Mouse (Mus musculus) forelimb bud, embryonic 11.5 days (tissue): ENCODE results near the gene Ubr1.
"Not testable (repeated sequence)": the region's sequence is repeated elsewhere in the genome, so short reads cannot be mapped to it uniquely, and the experiment has no call there.

Experiments
- DNase-seq: peaks from one replicate; pipeline ENCODE4 v3.0.0-alpha.2; 2012; ENCODE audit warnings: low read depth, low spot score

The Ubr1 gene

DNA sequence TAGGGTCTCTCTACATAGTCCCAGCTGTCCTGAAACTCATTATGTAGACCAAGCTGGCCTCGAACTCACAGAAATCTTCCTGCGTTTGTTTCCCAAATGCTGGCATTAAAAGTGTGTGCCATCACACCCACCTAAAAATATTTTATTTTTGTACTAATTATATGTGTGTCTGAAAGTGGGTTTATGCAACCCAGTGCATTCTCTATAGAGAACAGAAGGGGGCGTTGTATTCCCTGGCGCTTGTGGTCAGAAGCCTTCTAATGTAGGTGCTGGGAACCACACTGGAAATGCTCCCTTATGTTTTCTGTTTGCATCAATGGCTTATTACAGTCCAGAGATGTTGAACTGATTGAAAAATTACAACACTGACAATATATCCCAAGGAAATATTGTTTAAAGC, 5.8 kb upstream of the Ubr1 start:
- DNase-seq, result no peak

DNA sequence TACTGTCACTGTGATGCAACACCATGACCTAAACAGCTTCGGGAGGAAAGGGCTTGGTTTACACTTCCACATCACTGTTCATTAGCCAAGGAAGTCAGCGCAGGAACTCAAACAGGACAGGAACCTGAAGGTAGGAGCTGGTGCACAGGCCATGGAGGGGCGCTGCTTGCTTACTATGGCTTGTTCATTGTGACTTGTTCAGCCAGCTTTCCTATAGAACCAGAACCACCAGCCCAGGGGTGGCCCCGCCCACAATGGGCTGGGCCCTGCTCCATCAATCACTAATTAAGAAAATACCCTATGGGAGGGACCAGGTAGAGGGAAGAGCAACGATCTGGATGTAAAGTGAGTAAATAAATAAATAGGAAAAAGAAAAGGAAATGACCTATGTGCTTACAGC, 2.4 kb upstream of the Ubr1 start:
- DNase-seq, result no peak

DNA sequence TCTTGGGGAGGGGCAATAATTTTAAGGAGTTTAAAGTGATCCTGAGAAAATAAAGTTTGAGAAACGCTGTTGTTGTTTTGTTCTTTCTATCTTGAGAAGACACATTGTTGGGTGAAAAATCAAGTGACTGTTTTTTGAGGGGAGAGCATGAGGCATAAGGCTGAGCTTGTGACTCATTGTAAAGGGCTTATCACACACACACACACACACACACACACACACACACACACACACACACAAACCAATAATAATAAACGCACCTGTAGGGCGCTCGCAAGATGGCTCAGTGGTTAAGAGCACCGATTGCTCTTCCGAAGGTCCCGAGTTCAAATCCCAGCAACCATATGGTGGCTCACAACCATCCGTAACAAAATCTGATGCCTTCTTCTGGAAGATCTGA, 1.7 kb upstream of the Ubr1 start:
- not testable (repeated sequence) for DNase-seq

DNA sequence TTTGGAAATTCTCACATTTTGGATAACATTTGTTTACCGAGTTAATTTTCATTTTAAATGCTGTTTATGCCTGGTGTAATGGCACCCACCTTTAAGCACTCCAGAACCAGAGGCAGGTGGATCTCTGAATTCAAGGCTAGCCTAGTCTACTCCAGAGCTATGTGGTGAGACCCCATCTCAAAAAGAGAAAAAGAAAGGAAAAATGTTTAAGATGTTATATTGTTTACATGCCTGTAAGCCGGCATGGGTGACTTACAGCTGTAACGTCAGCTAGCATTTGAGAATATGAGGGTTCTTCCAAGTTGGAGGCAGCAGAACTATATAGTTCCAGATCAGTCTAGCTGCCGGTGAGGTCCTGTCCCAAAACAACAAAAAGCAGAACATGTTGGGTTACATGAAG, 1.3 kb upstream of the Ubr1 start:
- DNase-seq, result no peak

DNA sequence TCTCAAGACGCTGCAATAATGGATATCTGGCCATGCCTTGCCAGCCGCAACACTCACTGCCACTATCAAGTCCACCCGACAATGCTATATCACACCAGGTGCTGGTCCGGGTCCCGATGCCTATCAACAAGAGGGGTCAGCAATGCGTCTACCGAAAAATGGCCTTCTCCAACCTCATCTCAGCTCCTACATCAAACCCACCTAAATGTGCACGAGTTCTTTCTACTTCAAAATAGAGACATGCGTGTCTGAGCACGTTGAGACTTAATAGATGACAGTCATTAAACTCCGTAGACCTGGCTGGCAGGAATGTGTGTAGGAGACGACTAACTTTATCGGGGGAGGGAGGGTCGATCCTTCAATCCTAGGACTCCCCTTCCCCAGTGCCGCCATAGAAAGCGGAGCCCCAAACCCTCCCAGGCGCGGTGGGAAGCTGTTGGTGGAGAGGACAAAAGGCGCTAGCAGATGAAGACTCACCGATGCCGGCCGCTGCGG, 423 bp downstream of the Ubr1 start:
- DNase-seq, result no peak

DNA sequence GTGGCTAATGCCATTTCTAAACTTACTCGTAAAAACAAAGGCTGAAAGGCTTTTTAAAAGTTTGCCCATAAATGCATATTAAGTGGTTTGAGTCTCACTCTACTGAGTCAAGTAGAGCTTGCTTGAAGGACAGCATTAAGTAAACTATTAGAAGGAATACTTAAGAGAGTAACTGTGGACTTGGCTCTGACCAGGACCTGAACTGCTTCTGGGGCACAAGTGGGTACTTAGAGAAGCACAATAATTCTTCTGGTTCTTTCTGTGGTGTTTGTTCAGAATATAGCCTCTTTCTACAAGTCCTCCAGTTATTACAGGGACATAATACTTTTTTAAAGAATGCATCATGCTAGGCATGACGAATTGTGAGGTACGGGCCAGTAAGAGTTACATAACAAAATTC, 5.0 kb downstream of the Ubr1 start:
- DNase-seq, result no peak

DNA sequence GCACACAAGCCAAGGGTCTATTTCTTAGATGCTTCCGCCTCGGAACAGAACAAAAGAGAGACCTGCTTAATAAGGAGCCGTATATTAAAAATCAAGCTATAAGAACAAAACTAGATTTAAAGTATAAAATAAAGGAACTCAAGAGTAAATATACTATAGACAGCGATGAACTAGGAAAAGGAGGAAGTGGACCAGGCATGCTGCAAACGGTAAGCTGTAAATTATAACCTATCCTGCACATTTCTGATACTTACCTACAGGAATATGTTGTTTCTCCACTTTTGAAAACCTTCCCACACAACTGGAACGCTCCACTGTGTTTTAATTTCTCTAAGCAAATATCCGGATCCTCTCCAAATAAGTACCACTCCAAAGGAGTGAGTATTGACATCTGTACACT, 7.4 kb downstream of the Ubr1 start:
- DNase-seq, result no peak

DNA sequence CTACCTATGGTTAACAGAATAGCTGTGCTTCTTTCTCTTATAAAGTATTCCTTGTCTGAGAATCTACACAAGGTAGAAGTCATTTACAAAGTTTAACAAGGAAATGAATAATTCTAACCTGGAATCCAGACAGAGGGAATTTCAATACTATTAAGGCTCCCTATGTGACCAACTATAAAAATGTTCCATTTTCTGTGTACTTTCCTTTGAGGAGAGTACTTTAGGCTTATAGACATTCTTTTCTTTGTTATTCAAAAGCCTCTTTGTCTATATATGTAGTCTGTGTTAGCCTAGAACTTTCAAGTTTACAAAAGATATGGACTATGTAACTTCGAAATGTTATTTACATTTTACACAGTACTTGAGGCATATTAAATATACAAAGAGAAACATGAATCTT, 10.3 kb downstream of the Ubr1 start:
- DNase-seq, result no peak

DNA sequence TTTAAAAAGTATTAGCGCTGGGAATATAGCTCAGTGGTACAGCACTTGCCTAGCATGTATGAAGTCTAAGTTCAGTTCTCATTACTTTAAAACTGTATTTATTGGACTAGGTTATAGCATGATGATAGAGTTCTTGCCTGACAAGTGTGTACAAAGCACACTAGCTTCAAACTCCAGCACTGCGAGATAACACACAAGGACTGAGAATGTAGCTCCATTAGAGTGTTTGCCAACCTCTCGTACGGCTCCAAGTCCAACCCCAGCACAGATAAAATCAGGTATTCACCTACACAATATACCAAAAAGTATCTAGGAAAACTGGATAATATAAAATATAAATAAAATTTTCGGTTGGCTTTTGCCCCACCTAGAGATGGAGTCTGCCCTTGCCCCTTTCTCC, 10.7 kb downstream of the Ubr1 start:
- no peak for DNase-seq

DNA sequence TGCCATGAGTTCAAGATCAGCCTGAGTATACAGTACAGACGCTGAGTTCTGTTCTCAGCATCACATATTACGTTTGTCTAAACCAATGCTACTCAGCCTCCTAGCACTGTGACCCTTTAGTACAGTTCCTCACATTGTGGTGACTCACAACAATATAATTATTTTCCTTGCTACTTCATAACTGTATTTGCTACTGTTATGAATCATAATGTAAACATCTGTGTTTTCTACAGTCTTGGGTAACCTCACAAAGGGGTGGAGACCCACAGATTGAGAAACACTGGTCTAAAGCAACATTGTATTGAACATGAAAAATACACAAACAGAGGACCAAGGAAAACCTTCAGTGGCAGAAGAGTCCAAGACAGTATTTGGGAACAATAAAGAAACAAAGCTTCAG, 11.2 kb downstream of the Ubr1 start:
- no peak for DNase-seq

DNA sequence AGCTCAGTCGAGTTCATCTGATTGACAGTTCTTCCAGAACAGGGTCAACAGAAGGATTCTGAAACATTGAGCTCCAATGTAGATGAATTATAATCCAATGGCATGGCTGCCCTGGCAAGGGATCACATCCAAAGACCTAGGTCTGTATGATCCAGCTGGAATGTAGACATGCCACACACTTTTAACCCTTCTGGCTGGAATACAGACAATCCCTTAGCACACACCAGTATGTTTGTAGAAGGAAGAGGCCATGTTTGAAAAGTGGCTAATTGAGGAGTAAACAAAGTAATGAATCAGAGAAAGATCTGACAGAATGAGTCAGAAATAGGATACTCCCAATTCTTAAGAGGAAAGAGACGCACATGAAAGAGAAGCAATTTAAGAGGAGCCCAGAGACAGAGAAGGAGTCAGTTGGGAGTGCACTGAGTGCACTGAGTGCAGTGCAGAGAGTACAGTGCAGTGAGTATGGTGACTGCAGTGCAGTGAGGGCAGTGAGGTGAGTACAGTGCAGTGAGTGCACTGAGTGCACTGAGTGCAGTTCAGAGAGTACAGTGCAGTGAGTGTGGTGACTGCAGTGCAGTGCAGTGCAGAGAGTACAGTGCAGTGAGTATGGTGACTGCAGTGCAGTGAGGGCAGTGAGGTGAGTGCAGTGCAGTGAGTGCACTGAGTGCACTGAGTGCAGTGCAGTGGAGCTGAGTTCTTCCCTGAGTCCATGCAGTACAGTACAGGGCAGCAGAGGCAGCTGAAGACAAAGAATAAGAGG, 18.2 kb downstream of the Ubr1 start:
- DNase-seq, result no peak

DNA sequence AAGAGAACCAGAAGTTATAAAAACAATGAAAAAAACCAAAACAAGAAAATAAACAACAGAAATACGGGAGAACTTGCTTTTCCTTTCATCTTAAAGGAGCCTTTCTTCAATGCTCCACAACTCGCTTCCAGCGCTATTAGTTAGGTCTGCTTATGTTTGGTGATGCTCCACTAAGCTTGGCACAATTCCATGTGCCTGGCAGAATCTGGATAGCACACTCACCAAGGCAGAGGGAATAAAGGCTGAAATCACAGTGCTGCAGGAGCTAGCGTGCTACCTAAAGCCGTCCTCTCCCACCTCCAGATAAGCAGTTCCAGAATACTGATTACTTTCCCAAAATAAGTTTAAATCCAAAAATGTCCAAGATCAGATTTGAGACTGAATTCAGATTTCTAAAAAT, 19.3 kb downstream of the Ubr1 start:
- DNase-seq, result no peak

DNA sequence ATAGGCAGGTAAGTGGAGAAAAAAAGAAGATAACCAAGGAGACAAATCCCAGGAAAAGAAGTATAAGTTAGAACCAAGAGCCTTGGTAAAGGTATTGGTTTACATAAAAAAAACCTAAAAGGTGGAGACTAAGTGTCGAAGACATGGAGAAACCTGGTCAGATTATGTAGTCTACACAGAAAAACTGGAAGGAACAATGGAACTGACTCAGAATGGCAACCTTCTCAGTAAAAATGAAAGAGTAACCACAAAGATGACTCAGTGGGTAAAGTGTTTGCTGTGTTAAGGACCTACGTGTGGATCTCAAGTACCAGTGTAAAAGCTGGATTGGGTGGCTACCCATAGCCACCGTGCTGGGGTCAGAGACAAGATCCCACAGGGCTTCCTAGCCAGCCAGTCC, 37.5 kb downstream of the Ubr1 start:
- no peak for DNase-seq

DNA sequence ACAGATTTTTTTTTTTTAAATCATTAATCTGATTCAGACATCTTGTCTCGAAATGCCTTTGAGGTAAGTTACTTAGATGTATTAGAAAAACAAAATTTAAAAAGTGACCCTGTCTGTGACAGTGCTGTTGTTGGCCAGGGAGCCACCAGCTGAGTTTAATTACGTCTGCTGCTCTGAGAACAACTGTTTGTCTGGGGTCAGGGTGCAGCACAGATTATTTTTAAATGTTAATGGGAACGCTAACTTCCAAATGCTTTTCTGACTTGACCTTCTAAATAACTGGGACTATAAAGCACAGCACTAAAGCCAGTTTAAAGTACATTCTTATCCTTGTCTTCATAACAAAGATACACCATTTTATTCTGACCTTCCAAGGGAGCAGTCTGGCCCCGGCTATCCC, 61.0 kb downstream of the Ubr1 start:
- no peak for DNase-seq

DNA sequence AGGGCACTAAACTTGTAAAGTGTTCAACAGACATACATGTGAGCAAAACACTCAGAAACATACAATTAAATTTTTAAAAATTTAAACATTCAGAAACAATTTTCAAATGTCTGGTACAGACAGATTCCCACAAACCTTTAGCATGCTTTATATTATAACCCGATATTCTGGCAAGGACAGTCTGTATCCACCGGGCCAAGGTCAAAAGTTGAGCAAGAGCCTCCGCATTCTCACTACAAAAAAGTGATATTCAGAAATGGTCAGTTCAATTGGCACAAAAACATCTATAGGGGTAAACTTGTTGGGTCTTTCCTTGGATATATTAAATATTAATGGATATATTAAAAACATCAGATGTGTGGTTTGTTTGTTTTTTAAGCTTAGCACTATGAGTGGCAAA, 74.2 kb downstream of the Ubr1 start:
- no peak for DNase-seq

DNA sequence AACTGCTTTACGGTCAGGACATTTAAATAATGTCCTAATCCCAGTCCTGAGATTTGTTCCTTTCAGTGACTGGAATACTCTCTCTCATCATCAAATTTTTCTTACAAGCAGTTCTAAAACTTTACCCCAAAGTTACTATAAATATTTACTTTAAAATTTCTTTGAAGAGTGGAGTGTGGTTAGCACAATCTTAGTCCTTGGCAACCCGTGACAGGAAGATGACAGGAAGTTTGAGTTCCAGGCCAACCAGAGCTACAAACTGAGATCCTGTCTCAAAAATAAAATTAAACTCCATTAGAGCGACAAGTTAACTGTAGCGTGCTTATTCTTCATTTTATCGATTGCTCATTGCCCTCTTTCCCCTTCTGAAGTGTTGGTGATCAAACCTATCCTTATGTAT, 82.9 kb downstream of the Ubr1 start:
- no peak for DNase-seq

DNA sequence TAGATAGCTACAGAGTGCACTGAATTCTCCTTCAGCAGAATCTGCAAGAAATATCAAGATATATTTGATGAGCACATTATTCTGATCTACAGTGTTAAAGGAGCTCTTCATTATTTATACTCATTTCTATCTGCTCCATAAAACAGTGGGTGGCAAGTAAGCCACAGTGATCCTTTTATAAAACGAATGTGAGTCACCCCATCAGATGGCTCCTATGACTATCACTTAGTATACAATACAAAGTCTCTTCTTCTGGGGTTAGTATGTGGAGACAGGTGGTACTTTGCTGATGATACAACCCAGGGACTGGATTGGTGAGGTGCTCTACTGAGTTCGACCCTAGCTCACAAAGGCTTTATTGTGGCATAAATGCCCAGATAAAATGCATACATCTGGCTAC, 97.3 kb downstream of the Ubr1 start:
- DNase-seq, result no peak

DNA sequence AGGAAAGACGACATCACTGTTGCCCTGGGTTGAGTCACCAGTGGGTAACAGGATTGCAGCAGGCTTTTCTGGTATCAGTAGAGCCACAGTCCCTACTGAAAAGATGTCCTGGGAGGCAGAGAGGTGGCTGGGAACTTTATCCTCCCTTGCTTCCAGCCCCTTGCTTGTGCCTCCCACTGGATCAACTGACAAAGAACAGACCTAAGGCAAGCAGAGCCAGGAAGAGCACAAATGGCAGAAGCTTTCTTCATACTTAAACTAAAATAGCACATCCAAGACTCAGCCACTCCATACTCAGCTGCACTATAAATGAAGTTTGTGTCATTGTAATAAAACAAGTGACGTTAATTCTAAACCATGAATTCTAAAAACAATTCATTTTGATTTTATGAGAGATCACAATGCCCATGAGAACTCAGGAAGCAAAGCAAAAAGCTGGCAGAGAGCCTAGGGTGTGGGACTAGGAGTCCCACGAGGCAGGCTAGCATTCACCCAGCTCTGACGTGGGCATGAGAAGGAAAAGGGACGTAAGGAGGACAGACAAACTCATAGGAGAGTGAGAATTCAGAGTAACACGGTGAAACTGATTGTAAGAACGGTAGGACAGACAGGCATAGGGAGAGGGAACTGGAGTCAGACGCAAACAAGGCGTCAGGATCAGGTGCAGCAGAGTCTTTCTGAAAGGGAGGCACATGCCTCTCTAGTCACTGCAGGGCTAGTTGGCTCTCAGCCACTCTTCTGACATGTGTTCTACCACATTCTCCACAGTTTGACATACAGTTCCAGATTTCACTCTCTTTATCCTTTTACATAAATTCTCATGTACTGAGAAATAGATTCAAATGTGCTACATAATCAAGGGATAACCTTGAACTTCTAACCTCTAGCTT, 98.8 kb downstream of the Ubr1 start:
- DNase-seq, result no peak

DNA sequence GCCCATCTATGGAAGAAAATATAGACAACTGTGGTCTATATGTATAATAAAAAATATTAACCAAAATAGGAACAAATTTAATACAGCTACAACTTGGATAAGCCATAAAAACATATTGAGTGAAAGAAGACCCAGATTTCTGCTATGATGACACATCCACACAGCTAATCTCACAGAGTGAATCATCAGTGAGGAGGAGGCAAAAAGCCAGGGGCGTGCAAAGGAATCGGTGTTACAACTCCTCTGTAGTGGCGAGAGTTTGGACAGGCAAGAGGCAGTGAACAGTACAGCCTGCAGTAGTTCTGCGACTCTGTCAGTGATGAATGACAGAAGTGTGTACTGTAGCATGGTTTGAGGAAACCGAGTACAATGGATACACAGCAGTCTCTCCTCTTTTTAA, 103.2 kb downstream of the Ubr1 start:
- DNase-seq, result no peak

DNA sequence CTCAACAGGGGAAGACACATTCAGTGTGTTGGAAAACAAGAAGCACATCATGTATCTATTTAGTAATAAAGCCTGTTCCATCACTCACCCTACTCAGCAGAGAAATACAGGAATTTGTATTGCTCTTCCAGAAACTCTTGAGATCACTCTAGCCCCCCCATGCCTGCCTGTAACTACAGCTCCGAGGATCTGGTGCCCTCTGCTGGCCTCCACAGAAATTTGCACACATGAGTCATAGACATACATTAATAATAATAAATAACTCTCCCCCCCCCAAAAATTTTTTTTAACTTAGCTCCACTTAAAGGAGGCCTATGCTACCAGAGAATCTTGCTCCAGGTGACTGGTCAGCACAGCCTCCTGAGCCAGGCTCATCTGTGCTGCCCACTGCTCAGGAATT, 104.0 kb downstream of the Ubr1 start:
- DNase-seq, result peak; percentile 16

DNA sequence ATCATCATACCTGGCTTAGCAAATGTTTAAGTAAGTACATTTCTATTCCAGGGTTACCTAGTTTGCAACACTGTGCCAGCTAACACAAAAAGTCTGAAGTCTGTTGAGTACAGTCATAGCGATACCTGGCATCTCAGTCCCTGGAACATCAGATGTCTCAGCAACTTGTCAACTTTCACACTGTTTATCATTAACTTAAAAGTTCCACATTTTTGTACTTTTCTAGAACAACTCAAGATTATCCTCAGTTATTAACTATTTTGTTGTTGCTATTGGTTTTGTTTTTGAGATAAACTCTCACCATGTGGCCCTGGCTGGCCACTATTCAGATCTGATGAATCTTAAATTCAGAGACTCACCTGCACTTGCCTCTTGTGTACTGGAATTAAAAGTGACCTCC, 107.1 kb downstream of the Ubr1 start:
- no peak for DNase-seq

DNA sequence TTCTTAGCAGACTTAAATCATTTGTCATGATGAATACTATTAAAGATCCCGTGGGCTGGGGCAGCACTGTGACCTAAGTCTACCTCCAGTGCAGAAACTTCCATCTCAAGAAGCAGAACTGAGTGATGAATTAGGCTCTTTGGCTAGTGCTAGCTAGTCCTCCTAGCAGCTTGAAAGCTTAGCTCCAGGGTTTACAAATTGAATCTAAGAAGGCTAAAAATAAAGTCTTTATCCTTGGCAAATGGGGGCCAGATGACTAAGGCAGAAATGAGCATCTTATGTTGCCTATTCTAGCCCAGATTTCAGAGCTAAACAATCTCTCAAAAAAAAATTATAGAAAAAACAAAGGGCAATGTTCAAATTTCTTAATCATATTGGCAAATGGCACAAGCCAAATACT, 109.8 kb downstream of the Ubr1 start:
- no peak for DNase-seq

DNA sequence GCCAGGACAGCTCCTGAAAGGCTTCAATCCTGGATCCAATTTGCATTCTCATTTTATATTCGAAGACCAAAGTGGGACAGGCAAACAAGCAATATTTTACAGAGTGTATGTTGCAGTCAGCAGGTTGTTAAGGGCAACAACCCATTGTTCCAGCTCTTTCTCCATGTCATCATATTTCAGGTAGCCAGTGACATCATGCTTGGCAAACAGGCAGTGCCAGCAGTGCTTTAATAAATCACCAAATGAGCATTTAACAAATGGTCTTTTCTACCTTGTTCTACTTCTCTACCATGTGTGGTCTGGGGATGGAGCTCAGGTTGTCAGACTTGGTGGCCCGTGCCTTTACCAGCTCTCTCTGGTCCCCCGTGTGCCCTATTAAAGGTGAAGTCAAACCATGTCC, 112.4 kb downstream of the Ubr1 start:
- DNase-seq, result no peak
